Mouse (Mus musculus): ENCODE measurements at regions not wholly inside any gene's neighbourhood (a gene's known extent, or its start where the extent isn't known, plus 50 kb on each side); places are given as distances from the start of the nearest gene placed in this dataset.
"Not testable (repeated sequence)": the region's sequence is repeated elsewhere in the genome, so short reads cannot be mapped to it uniquely, and the experiment has no call there.

GRCm38 (mm10) chr13:82059498-82059897, 276.6 kb downstream of the Cetn3 start:
- H3K4me2 ChIP-seq = no peak overlapping the region
- ATAC-seq = no peak
- H3K9ac ChIP-seq = no peak overlapping the region
- H3K27me3 ChIP-seq (replicated peaks) = no peaks in the 10 kb centered on the region
- H3K36me3 ChIP-seq = no peaks in the 10 kb centered on the region
- no peaks in the 10 kb centered on the region for H3K4me1 ChIP-seq
- H3K27ac ChIP-seq = no peak overlapping the region
- H3K9me3 ChIP-seq (replicated peaks) = no peaks in the 10 kb centered on the region
- 43% methylated on average over 5 of the region's 5 CpGs for WGBS (ENCODE audit: insufficient replicate concordance)
- H3K4me3 ChIP-seq = no peak overlapping the region

- H3K4me2 ChIP-seq; ATAC-seq; H3K36me3 ChIP-seq; H3K27me3 ChIP-seq (replicated peaks); H3K4me1 ChIP-seq; H3K9me3 ChIP-seq (replicated peaks); H3K4me3 ChIP-seq; H3K9ac ChIP-seq; H3K27ac ChIP-seq: not testable (repeated sequence)
- 72% methylated on average over 2 of the region's 2 CpGs for WGBS (ENCODE audit: insufficient replicate concordance)
Measured at GRCm38 (mm10) chr13:82063880-82064279, 281.0 kb downstream of the Cetn3 start.

GRCm38 (mm10) chr13:82066174-82066573, 283.3 kb downstream of the Cetn3 start:
- Histone ChIP-seq H3K4me2 (no peak overlapping the region), H3K9me3 (replicated peaks) (no peaks in the 10 kb centered on the region), H3K4me3 (no peak overlapping the region), H3K36me3 (no peaks in the 10 kb centered on the region), H3K4me1 (no peaks in the 10 kb centered on the region), H3K9ac (no peak overlapping the region), H3K27me3 (replicated peaks) (no peaks in the 10 kb centered on the region), H3K27ac (no peak overlapping the region)
- ATAC-seq = no peak
- WGBS (ENCODE audit: insufficient replicate concordance) = 25% methylated on average over 1 of the region's 1 CpGs

GRCm38 (mm10) chr13:82066674-82067270, 283.9 kb downstream of the Cetn3 start:
- Histone ChIP-seq H3K9me3 (replicated peaks) (no peaks in the 10 kb centered on the region), H3K36me3 (no peaks in the 10 kb centered on the region), H3K9ac (no peak overlapping the region), H3K4me1 (no peaks in the 10 kb centered on the region), H3K27me3 (replicated peaks) (no peaks in the 10 kb centered on the region), H3K4me2 (no peak overlapping the region), H3K27ac (no peak overlapping the region), H3K4me3 (no peak overlapping the region)
- no peak for ATAC-seq
- 64% methylated on average over 3 of the region's 3 CpGs for WGBS (ENCODE audit: insufficient replicate concordance)

- no peaks in the 10 kb centered on the region for H3K4me1 ChIP-seq
- H3K9ac ChIP-seq = no peak overlapping the region
- no peak overlapping the region for H3K27ac ChIP-seq
- H3K27me3 ChIP-seq (replicated peaks) = no peaks in the 10 kb centered on the region
- ATAC-seq = no peak
- no peak overlapping the region for H3K4me2 ChIP-seq
- H3K9me3 ChIP-seq (replicated peaks) = no peaks in the 10 kb centered on the region
- WGBS (ENCODE audit: insufficient replicate concordance) = 76% methylated on average over 1 of the region's 1 CpGs
- H3K4me3 ChIP-seq = no peak overlapping the region
- H3K36me3 ChIP-seq = no peaks in the 10 kb centered on the region
Measured at GRCm38 (mm10) chr13:82072449-82072848, 289.6 kb downstream of the Cetn3 start.

- no peak overlapping the region for H3K4me3 ChIP-seq
- H3K4me1 ChIP-seq = no peaks in the 10 kb centered on the region
- no peak overlapping the region for H3K9ac ChIP-seq
- H3K27me3 ChIP-seq (replicated peaks) = no peaks in the 10 kb centered on the region
- H3K9me3 ChIP-seq (replicated peaks) = no peaks in the 10 kb centered on the region
- no peak overlapping the region for H3K27ac ChIP-seq
- no peak overlapping the region for H3K4me2 ChIP-seq
- no peak for ATAC-seq
- no peaks in the 10 kb centered on the region for H3K36me3 ChIP-seq
Measured at GRCm38 (mm10) chr13:82073343-82073742, 290.5 kb downstream of the Cetn3 start.

- WGBS (ENCODE audit: insufficient replicate concordance) = 65% methylated on average over 2 of the region's 2 CpGs
- no peak for ATAC-seq
- Histone ChIP-seq H3K4me3 (no peak overlapping the region), H3K4me2 (no peak overlapping the region), H3K27me3 (replicated peaks) (no peaks in the 10 kb centered on the region), H3K36me3 (no peaks in the 10 kb centered on the region), H3K4me1 (no peaks in the 10 kb centered on the region), H3K9ac (no peak overlapping the region), H3K27ac (no peak overlapping the region), H3K9me3 (replicated peaks) (no peaks in the 10 kb centered on the region)
Measured at GRCm38 (mm10) chr13:82081375-82081774, 298.5 kb downstream of the Cetn3 start.

GRCm38 (mm10) chr13:82087635-82088034, 304.8 kb downstream of the Cetn3 start:
- Histone ChIP-seq H3K4me1 (no peaks in the 10 kb centered on the region), H3K36me3 (no peaks in the 10 kb centered on the region), H3K9me3 (replicated peaks) (no peaks in the 10 kb centered on the region), H3K9ac (no peak overlapping the region), H3K4me3 (no peak overlapping the region), H3K27me3 (replicated peaks) (no peaks in the 10 kb centered on the region), H3K4me2 (no peak overlapping the region), H3K27ac (no peak overlapping the region)
- no peak for ATAC-seq
- WGBS (ENCODE audit: insufficient replicate concordance) = 70% methylated on average over 3 of the region's 3 CpGs

- Histone ChIP-seq H3K27ac (no peak overlapping the region), H3K4me1 (no peaks in the 10 kb centered on the region), H3K36me3 (no peaks in the 10 kb centered on the region), H3K4me2 (no peak overlapping the region), H3K27me3 (replicated peaks) (no peaks in the 10 kb centered on the region), H3K9ac (no peak overlapping the region), H3K4me3 (no peak overlapping the region), H3K9me3 (replicated peaks) (no peaks in the 10 kb centered on the region)
- 65% methylated on average over 5 of the region's 5 CpGs for WGBS (ENCODE audit: insufficient replicate concordance)
- ATAC-seq = no peak
Measured at GRCm38 (mm10) chr13:82092186-82092585, 309.3 kb downstream of the Cetn3 start.

GRCm38 (mm10) chr13:82106032-82106431, 323.2 kb downstream of the Cetn3 start:
- no peak overlapping the region for H3K4me2 ChIP-seq
- WGBS (ENCODE audit: insufficient replicate concordance) = 49% methylated on average over 2 of the region's 2 CpGs
- H3K4me1 ChIP-seq = no peaks in the 10 kb centered on the region
- no peak overlapping the region for H3K27ac ChIP-seq
- no peaks in the 10 kb centered on the region for H3K9me3 ChIP-seq (replicated peaks)
- no peaks in the 10 kb centered on the region for H3K27me3 ChIP-seq (replicated peaks)
- ATAC-seq = no peak
- H3K9ac ChIP-seq = no peak overlapping the region
- no peak overlapping the region for H3K4me3 ChIP-seq
- no peaks in the 10 kb centered on the region for H3K36me3 ChIP-seq

GRCm38 (mm10) chr13:82129777-82130735, 347.2 kb downstream of the Cetn3 start:
- no peak overlapping the region for H3K4me2 ChIP-seq
- no peaks in the 10 kb centered on the region for H3K4me1 ChIP-seq
- H3K9ac ChIP-seq = no peak overlapping the region
- no peak for ATAC-seq
- H3K27me3 ChIP-seq (replicated peaks) = no peaks in the 10 kb centered on the region
- no peaks in the 10 kb centered on the region for H3K9me3 ChIP-seq (replicated peaks)
- H3K36me3 ChIP-seq = no peaks in the 10 kb centered on the region
- H3K27ac ChIP-seq = no peak overlapping the region
- H3K4me3 ChIP-seq = no peak overlapping the region
- 52% methylated on average over 7 of the region's 7 CpGs for WGBS (ENCODE audit: insufficient replicate concordance)
